Mouse (Mus musculus) kidney, adult 2 months (tissue): ENCODE data around the gene Nod1. TPM values are rescaled to one million over a fixed set of nuclear protein-coding genes. Genes with fewer than 3 reads are reported as not detected.

Experiments used
- DNase-seq: peaks from one replicate; pipeline ENCODE4 v3.0.0; 2021
- H3K27ac ChIP-seq: fragments of 200-500 bp; 2 replicates; pipeline ENCODE4 v1.5.1; 2012; ENCODE audit warnings: low read depth, low read length, control low read depth, inconsistent platforms; ENCODE audit not compliant: insufficient read depth
- H3K27me3 ChIP-seq: fragments of 200-500 bp; replicated peaks from 2 replicates; pipeline ENCODE4 v1.6.1; 2012; ENCODE audit warnings: mild to moderate bottlenecking, moderate library complexity, low read length, inconsistent platforms; ENCODE audit not compliant: control insufficient read depth, insufficient read depth
- H3K36me3 ChIP-seq: fragments of 200-500 bp; 2 replicates; pipeline ENCODE4 v1.6.1; 2012; ENCODE audit warnings: mild to moderate bottlenecking, moderate library complexity, low read length, inconsistent platforms; ENCODE audit not compliant: control insufficient read depth, insufficient read depth
- H3K4me1 ChIP-seq: fragments of 200-500 bp; 2 replicates; pipeline ENCODE4 v1.6.1; 2011; ENCODE audit warnings: low read length; ENCODE audit not compliant: control insufficient read depth, insufficient read depth
- H3K4me3 ChIP-seq: fragments of 200-500 bp; 2 replicates; pipeline ENCODE4 v1.5.1; 2011; ENCODE audit warnings: mild to moderate bottlenecking, low read depth, low read length, control low read depth; ENCODE audit not compliant: insufficient read depth
- CTCF ChIP-seq: fragments of 200-500 bp; conservative IDR thresholded peaks from 2 replicates; pipeline ENCODE4 v1.5.1; 2011; ENCODE audit warnings: low read depth, mild to moderate bottlenecking, control low read depth, low read length, moderate library complexity, mixed read lengths; ENCODE audit not compliant: insufficient read depth, insufficient read length
- POLR2A ChIP-seq: fragments of 200-500 bp; IDR thresholded peaks from one replicate; pipeline ENCODE4 v1.6.1; 2011; ENCODE audit warnings: low read depth, low read length, control low read depth
- WGBS: fragments of 180-500 bp; shearing (Covaris S2); methylation state at CpG from one replicate; pipeline ENCODE4 v1.1.7; 2018; 5-methylcytosine and 5-hydroxymethylcytosine counted together
- polyA plus RNA-seq: library from polyadenylated mRNA; depleted of rRNA; stranded (reverse); fragments of >200 nt; gene quantifications from 2 replicates; pipeline ENCODE4 v1.2.3, GENCODE M21; 2012

Nod1 gene
- polyA plus RNA-seq, 1 experiment: 14.0 TPM

GRCm38 (mm10) chr6:55010330-55011091, 38.1 kb upstream of the Nod1 start:
- WGBS: 83% methylated on average over 4 of the region's 4 CpGs
- Histone ChIP-seq H3K36me3 (no peaks in the 10 kb centered on the region), H3K27me3 (no peaks in the 10 kb centered on the region), H3K4me3 (no peak overlapping the region), H3K27ac (no peak overlapping the region), H3K4me1 (no peaks in the 10 kb centered on the region)
- DNase-seq: no peak
- TF ChIP-seq CTCF (no peak), POLR2A (no peak)

DNA sequence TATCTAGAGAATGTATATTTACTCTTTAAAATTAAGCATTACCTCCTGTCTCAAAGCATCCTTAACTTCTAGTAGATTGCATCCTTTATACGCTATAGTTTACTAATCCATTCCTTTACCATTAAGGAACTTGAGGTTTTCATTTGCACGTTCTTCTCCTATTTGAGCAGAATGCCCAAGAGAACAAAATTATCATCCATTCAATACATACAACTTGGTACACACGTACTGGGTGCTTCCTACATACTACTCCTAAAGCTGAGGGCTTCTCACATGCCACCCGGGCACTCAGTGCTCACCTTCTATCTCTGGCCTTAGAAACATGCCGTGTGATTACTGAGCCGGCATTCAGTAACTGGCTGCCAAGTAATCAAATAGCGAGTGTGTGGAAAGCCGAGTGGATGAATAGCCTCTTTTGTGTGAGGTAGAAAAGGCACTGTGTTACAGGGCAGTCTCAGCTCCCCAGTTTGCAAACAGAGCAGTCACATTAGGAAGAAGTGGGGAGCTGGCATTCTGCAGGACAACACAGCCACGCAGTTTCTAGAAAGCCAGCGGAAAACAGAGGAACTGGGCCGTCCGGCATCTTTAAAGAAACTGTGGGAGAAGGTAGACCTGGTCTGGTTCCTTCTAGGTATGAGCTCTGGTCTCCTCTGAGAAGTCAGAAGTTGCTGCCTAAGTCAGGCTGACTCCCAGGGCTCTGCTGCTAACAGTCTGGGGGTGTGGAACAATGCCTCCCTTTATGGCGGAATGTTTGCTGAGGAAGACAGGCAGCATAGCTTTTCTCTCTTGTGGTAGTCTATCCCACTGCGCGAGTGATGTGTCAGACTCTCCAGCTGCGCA, 37.2 kb upstream of the Nod1 start:
- no peaks in the 10 kb centered on the region for H3K36me3 ChIP-seq
- H3K27ac ChIP-seq: no peak overlapping the region
- DNase-seq: no peak
- H3K27me3 ChIP-seq: no peaks in the 10 kb centered on the region
- no peak overlapping the region for H3K4me3 ChIP-seq
- 50% methylated on average over 16 of the region's 16 CpGs for WGBS
- H3K4me1 ChIP-seq: no peaks in the 10 kb centered on the region
- TF ChIP-seq CTCF: no peak

GRCm38 (mm10) chr6:55008401-55008800, 36.0 kb upstream of the Nod1 start:
- H3K27ac ChIP-seq: no peak overlapping the region
- no peak for DNase-seq

DNA sequence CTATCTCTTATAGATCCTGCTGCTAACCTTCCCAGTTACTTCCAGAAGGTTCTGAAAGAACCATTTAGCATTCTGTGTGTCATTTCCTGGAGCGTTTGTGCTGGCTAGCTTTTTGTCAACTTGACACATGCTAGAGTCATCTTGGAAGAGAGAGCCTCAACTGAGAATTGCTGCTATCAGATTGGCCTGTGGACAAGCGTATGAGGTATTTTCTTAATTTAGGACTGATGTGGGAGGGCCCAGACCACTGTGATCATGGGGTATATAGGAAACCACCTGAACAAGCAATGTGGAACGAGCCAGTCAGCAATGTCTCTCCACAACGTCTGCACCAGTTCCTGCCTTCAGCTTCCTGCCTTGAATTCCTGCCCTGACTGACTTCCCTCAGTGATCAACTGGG, 31.1 kb upstream of the Nod1 start:
- TF ChIP-seq POLR2A: no peak
- no peak for TF ChIP-seq CTCF
- WGBS: 57% methylated on average over 4 of the region's 4 CpGs
- Histone ChIP-seq H3K4me3 (no peak overlapping the region), H3K36me3 (no peaks in the 10 kb centered on the region), H3K4me1 (0 out of 2 replicates have a peak, but pooled peaks cover 2% of the 10 kb centered on the region), H3K27me3 (no peaks in the 10 kb centered on the region), H3K27ac (no peak overlapping the region)
- DNase-seq: no peak

More at GRCm38 (mm10) chr6:55008401-55008800, 36.0 kb upstream of the Nod1 start:
- Histone ChIP-seq H3K36me3 (no peaks in the 10 kb centered on the region), H3K27me3 (no peaks in the 10 kb centered on the region), H3K4me1 (0 out of 2 replicates have a peak, but pooled peaks cover 2% of the 10 kb centered on the region), H3K4me3 (no peak overlapping the region)
- 93% methylated on average over 8 of the region's 8 CpGs for WGBS
- TF ChIP-seq CTCF: no peak
- TF ChIP-seq POLR2A: no peak

GRCm38 (mm10) chr6:55002438-55002837, 30.0 kb upstream of the Nod1 start:
- H3K4me1 ChIP-seq: peaks cover 4% of the 10 kb centered on the region; the same call in 1 of the 2 replicates

GRCm38 (mm10) chr6:55001320-55001719, 28.9 kb upstream of the Nod1 start:
- WGBS: 84% methylated on average over 4 of the region's 4 CpGs
- no peak for DNase-seq
- no peak overlapping the region for H3K4me3 ChIP-seq
- no peaks in the 10 kb centered on the region for H3K36me3 ChIP-seq
- H3K27me3 ChIP-seq: no peaks in the 10 kb centered on the region
- no peak overlapping the region for H3K27ac ChIP-seq
- H3K4me1 ChIP-seq: peaks cover 8% of the 10 kb centered on the region; the same call in 1 of the 2 replicates
- no peak for TF ChIP-seq CTCF
- TF ChIP-seq POLR2A: no peak

More at GRCm38 (mm10) chr6:55002438-55002837, 30.0 kb upstream of the Nod1 start:
- TF ChIP-seq POLR2A (no peak), CTCF (no peak)
- DNase-seq: no peak
- Histone ChIP-seq H3K36me3 (no peaks in the 10 kb centered on the region), H3K27ac (no peak overlapping the region), H3K27me3 (no peaks in the 10 kb centered on the region), H3K4me3 (no peak overlapping the region)
- WGBS: 76% methylated on average over 4 of the region's 4 CpGs

DNA sequence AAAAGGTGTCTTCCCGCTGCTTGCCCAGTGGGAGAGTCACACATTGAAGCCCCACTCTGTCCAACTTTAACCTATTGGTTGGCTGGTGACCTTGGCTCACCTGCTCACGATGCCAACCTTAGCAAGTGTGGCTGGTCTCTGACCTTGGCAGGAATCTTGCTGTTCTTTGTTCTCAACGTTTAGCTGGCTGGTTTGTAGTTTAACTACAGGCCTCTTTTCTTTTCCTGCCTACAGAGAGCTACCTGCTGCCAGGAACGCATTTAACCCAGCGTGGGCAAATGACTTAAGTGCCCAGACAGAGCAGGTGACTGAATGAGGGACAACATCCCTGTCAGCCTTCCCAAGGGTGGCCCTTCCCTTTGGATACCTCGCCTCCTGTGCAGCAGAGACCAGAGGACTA, 25.3 kb upstream of the Nod1 start:
- 36% methylated on average over 6 of the region's 6 CpGs for whole genome bisulfite sequencing
- H3K27me3 ChIP-seq: no peaks in the 10 kb centered on the region
- H3K36me3 ChIP-seq: no peaks in the 10 kb centered on the region
- TF ChIP-seq CTCF: no peak
- TF ChIP-seq POLR2A: no peak
- H3K27ac ChIP-seq: peak overlapping the region; percentile 55
- peaks cover 7% of the 10 kb centered on the region; the same call in 1 of the 2 replicates for H3K4me1 ChIP-seq
- no peak overlapping the region for H3K4me3 ChIP-seq
- DNase-seq: peak; percentile 92
